Mouse (Mus musculus) intestine, postnatal 0 days (tissue): Measurements from ENCODE around the gene Itgb4. TPM values are rescaled to one million over a fixed set of nuclear protein-coding genes. Genes with fewer than 3 reads are reported as not detected.
A peak's percentile ranks its signal among the peaks of the same experiment; 100 is the strongest.

ENCODE experiments used
- ATAC-seq: fragments of 200-750 bp; cut with Nextera tagmentation; 2 replicates; pipeline ENCODE4 v1.8.0; 2017; ENCODE audit warnings: mild to moderate bottlenecking, moderate TSS enrichment, moderate library complexity
- H3K27ac ChIP-seq: fragments of 300-500 bp; sonication (generic); 2 replicates; pipeline ENCODE4 v1.5.1; 2014; ENCODE audit warnings: mild to moderate bottlenecking, low read depth, low read length, moderate library complexity
- H3K27me3 ChIP-seq: fragments of 300-500 bp; sonication (generic); replicated peaks from 2 replicates; pipeline ENCODE4 v1.6.1; 2014; ENCODE audit warnings: low read length, mixed read lengths; ENCODE audit not compliant: control insufficient read depth, insufficient read depth
- H3K36me3 ChIP-seq: fragments of 300-500 bp; sonication (generic); 2 replicates; pipeline ENCODE4 v1.6.1; 2014; ENCODE audit warnings: mild to moderate bottlenecking, moderate library complexity; ENCODE audit not compliant: control insufficient read depth, insufficient read depth
- H3K4me1 ChIP-seq: fragments of 300-500 bp; sonication (generic); replicated peaks from 2 replicates; pipeline ENCODE4 v1.6.1; 2014; ENCODE audit warnings: antibody characterized with exemption, low read length, mixed read lengths; ENCODE audit not compliant: control insufficient read depth, insufficient read depth
- H3K4me2 ChIP-seq: fragments of 300-500 bp; sonication (generic); replicated peaks from 2 replicates; pipeline ENCODE4 v1.6.1; 2014; ENCODE audit warnings: low read depth, mild to moderate bottlenecking, moderate library complexity
- H3K4me3 ChIP-seq: fragments of 300-500 bp; sonication (generic); 2 replicates; pipeline ENCODE4 v1.5.1; 2014; ENCODE audit warnings: low read depth, low read length
- H3K9ac ChIP-seq: fragments of 300-500 bp; sonication (generic); 2 replicates; pipeline ENCODE4 v1.6.1; 2014; ENCODE audit warnings: mild to moderate bottlenecking, low read depth, low read length
- H3K9me3 ChIP-seq: fragments of 300-500 bp; sonication (generic); 2 replicates; pipeline ENCODE4 v1.6.1; 2016; ENCODE audit warnings: mixed run types; ENCODE audit not compliant: control insufficient read depth
- CTCF ChIP-seq: sonication (generic); IDR thresholded peaks from 2 replicates; pipeline ENCODE4 v1.5.1; 2016; ENCODE audit warnings: low read depth, mild to moderate bottlenecking, control low read depth, antibody characterized with exemption, moderate library complexity
- WGBS: fragments of 180-500 bp; shearing (Covaris S2); extraction: QIAGEN DNeasy Blood & Tissue Kit; methylation state at CpG from one replicate; pipeline ENCODE4 v1.1.7; 2014; 5-methylcytosine and 5-hydroxymethylcytosine counted together
- polyA plus RNA-seq: library from polyadenylated mRNA; unstranded; fragments of >200 nt; fragmentation: Nextera tagmentation; extraction: Ambion mirVana; gene quantifications from 2 replicates; pipeline ENCODE4 v1.2.1, GENCODE M21; 2015

The Itgb4 gene
- polyA plus RNA-seq, 1 experiment from 2014 or later, result 16.6 TPM

GRCm38 (mm10) chr11:116004840-116005700, 30.6 kb downstream of the Itgb4 start:
- peaks cover 44% of the 10 kb centered on the region; the same call in 1 of the 2 replicates for H3K36me3 ChIP-seq
- peak overlapping the region; percentile 40 for H3K9ac ChIP-seq
- no peaks in the 10 kb centered on the region for H3K27me3 ChIP-seq
- H3K4me2 ChIP-seq, result peak overlapping the region; percentile 65
- WGBS, result 3% methylated on average over 53 of the region's 54 CpGs
- H3K4me3 ChIP-seq, result peak overlapping the region; percentile 21
- H3K9me3 ChIP-seq, result no peaks in the 10 kb centered on the region
- H3K4me1 ChIP-seq, result peaks cover 11% of the 10 kb centered on the region; the same call in 1 of the 2 replicates
- peak overlapping the region; percentile 95 for H3K27ac ChIP-seq
- peak; percentile 73 for ATAC-seq
- TF ChIP-seq CTCF, result peak; percentile 88

GRCm38 (mm10) chr11:116005701-116006419, 31.4 kb downstream of the Itgb4 start:
- H3K9ac ChIP-seq, result peak overlapping the region; percentile 40
- 45% methylated on average over 9 of the region's 9 CpGs for WGBS
- no peaks in the 10 kb centered on the region for H3K27me3 ChIP-seq
- peak overlapping the region; percentile 95 for H3K27ac ChIP-seq
- peaks cover 11% of the 10 kb centered on the region; the same call in 1 of the 2 replicates for H3K4me1 ChIP-seq
- no peaks in the 10 kb centered on the region for H3K9me3 ChIP-seq
- no peak overlapping the region for H3K4me3 ChIP-seq
- peaks cover 46% of the 10 kb centered on the region for H3K36me3 ChIP-seq
- peak; percentile 35 for ATAC-seq
- peak overlapping the region; percentile 65 for H3K4me2 ChIP-seq
- no peak for TF ChIP-seq CTCF

- Histone ChIP-seq H3K27ac (peak overlapping the region; percentile 95), H3K4me2 (peak overlapping the region; percentile 65; the same call in 1 of the 2 replicates), H3K9ac (no peak overlapping the region; the same call in 1 of the 2 replicates), H3K4me3 (no peak overlapping the region), H3K9me3 (no peaks in the 10 kb centered on the region), H3K4me1 (peaks cover 11% of the 10 kb centered on the region; the same call in 1 of the 2 replicates), H3K36me3 (peaks cover 41% of the 10 kb centered on the region), H3K27me3 (no peaks in the 10 kb centered on the region)
- 72% methylated on average over 28 of the region's 28 CpGs for WGBS
- ATAC-seq, result no peak
- no peak for TF ChIP-seq CTCF
Measured at GRCm38 (mm10) chr11:116007095-116007850, 32.8 kb downstream of the Itgb4 start.

- no peak overlapping the region for H3K4me3 ChIP-seq
- no peaks in the 10 kb centered on the region for H3K9me3 ChIP-seq
- H3K9ac ChIP-seq, result no peak overlapping the region
- no peak overlapping the region for H3K4me2 ChIP-seq
- H3K27me3 ChIP-seq, result no peaks in the 10 kb centered on the region
- no peak for ATAC-seq
- peak overlapping the region; percentile 95 for H3K27ac ChIP-seq
- H3K36me3 ChIP-seq, result peaks cover 41% of the 10 kb centered on the region
- no peak for TF ChIP-seq CTCF
- WGBS, result 66% methylated on average over 11 of the region's 11 CpGs
- peaks cover 17% of the 10 kb centered on the region for H3K4me1 ChIP-seq
Measured at GRCm38 (mm10) chr11:116008411-116008810, 33.9 kb downstream of the Itgb4 start.

GRCm38 (mm10) chr11:116008832-116009375, 34.4 kb downstream of the Itgb4 start:
- H3K27ac ChIP-seq, result peak overlapping the region; percentile 95
- H3K4me1 ChIP-seq, result peaks cover 17% of the 10 kb centered on the region
- 81% methylated on average over 13 of the region's 13 CpGs for WGBS
- peaks cover 41% of the 10 kb centered on the region for H3K36me3 ChIP-seq
- no peak overlapping the region for H3K4me3 ChIP-seq
- no peak for TF ChIP-seq CTCF
- H3K9me3 ChIP-seq, result no peaks in the 10 kb centered on the region
- ATAC-seq, result 0 out of 2 replicates have a peak, but pooled peaks have one; percentile 5
- H3K27me3 ChIP-seq, result no peaks in the 10 kb centered on the region
- H3K4me2 ChIP-seq, result no peak overlapping the region
- no peak overlapping the region for H3K9ac ChIP-seq
